Mouse (Mus musculus) bone marrow, adult 2 months (tissue): ENCODE results near the gene P2ry14.

Experiments used
- CTCF ChIP-seq: fragments of 200-500 bp; IDR thresholded peaks from 2 replicates; pipeline ENCODE4 v1.5.1; 2011; ENCODE audit warnings: low read length, control low read depth; ENCODE audit not compliant: control insufficient read depth, insufficient read depth
- POLR2A ChIP-seq: fragments of 200-500 bp; IDR thresholded peaks from 2 replicates; pipeline ENCODE4 v1.6.1; 2011; ENCODE audit warnings: low read depth, mild to moderate bottlenecking, control low read depth, low read length, borderline replicate concordance; ENCODE audit not compliant: control insufficient read depth

GRCm38 (mm10) chr3:59167417-59168054 is 14.1 kb upstream of the P2ry14 start:
- TF ChIP-seq POLR2A: no peak
- TF ChIP-seq CTCF: no peak
